Mouse (Mus musculus): ENCODE data around the gene Thpo. TPM values are rescaled to one million over a fixed set of nuclear protein-coding genes. Genes with fewer than 3 reads are reported as not detected.

Thpo gene
- polyA plus RNA-seq, 1 experiment from 2014 or later = 0.18 TPM

- H3K27me3 ChIP-seq = no peaks in the 10 kb centered on the region
- ATAC-seq (no peak), DNase-seq (ENCODE audit: low read depth, low spot score) (no peak)
- in situ Hi-C loops (cut with MboI; ENCODE audit: low pct_unique_long_range_greater_than_20kb) = loop anchor here (25.0 kb wide), 1 partner anchor 1553 kb away; the partner anchor contains the start of gene Tra2b
- CTCF ChIA-PET = interaction anchor here (0.8 to 2.1 kb wide), 6 partner anchors 11 to 56 kb away, joined by 3 to 8 read pairs (median 4); no protein-coding TSS in a partner anchor
- POLR2A ChIA-PET = no interaction called here
- TF ChIP-seq CTCF (IDR thresholded peaks at IDR 0.05) = no peak
Measured at GRCm38 (mm10) chr16:20708939-20709734, 25.2 kb downstream of the Thpo start.

GRCm38 (mm10) chr16:20708220-20708938 is 25.9 kb downstream of the Thpo start:
- DNase-seq (ENCODE audit: low read depth, low spot score) (no peak), ATAC-seq (no peak)
- ChIA-PET POLR2A (no interaction called here), CTCF (interaction anchor here (0.8 to 2.1 kb wide), 3 partner anchors 10 to 56 kb away, joined by 3 to 8 read pairs (median 4); no protein-coding TSS in a partner anchor)
- no peak for TF ChIP-seq CTCF (IDR thresholded peaks at IDR 0.05)
- in situ Hi-C loops (cut with MboI; ENCODE audit: low pct_unique_long_range_greater_than_20kb) = loop anchor here (25.0 kb wide), 1 partner anchor 1554 kb away; the partner anchor contains the start of gene Tra2b
- H3K27me3 ChIP-seq = no peaks in the 10 kb centered on the region

- no peak for TF ChIP-seq CTCF (IDR thresholded peaks at IDR 0.05)
- no peaks in the 10 kb centered on the region for H3K27me3 ChIP-seq
- POLR2A ChIA-PET = interaction anchor here (0.5 kb wide), 1 partner anchor 12 kb away, joined by 3 read pairs; no protein-coding TSS in a partner anchor
- in situ Hi-C loops (cut with MboI; ENCODE audit: low pct_unique_long_range_greater_than_20kb) = loop anchor here (25.0 kb wide), 1 partner anchor 1556 kb away; the partner anchor contains the start of gene Tra2b
- CTCF ChIA-PET = no interaction called here
- ATAC-seq (no peak), DNase-seq (ENCODE audit: low read depth, low spot score) (no peak)
Measured at GRCm38 (mm10) chr16:20706407-20707055, 27.8 kb downstream of the Thpo start.

- CTCF ChIA-PET = no interaction called here
- ATAC-seq (no peak), DNase-seq (ENCODE audit: low read depth, low spot score) (no peak)
- in situ Hi-C loops (cut with MboI; ENCODE audit: low pct_unique_long_range_greater_than_20kb) = loop anchor here (25.0 kb wide), 1 partner anchor 1557 kb away; the partner anchor contains the start of gene Tra2b
- H3K27me3 ChIP-seq = no peaks in the 10 kb centered on the region
- POLR2A ChIA-PET = interaction anchor here (0.5 kb wide), 1 partner anchor 12 kb away, joined by 3 read pairs; no protein-coding TSS in a partner anchor
- no peak for TF ChIP-seq CTCF (IDR thresholded peaks at IDR 0.05)
Measured at GRCm38 (mm10) chr16:20705786-20706185, 28.5 kb downstream of the Thpo start.

GRCm38 (mm10) chr16:20703699-20704400 is 30.5 kb downstream of the Thpo start:
- no peak for DNase-seq (ENCODE audit: low read depth, low spot score)
- in situ Hi-C loops (cut with MboI; ENCODE audit: low pct_unique_long_range_greater_than_20kb) = loop anchor here (25.0 kb wide), 1 partner anchor 1558 kb away; the partner anchor contains the start of gene Tra2b
- ATAC-seq = no peak
- POLR2A ChIA-PET = interaction anchor here (1.8 kb wide), 1 partner anchor 12 kb away, joined by 6 read pairs; no protein-coding TSS in a partner anchor
- CTCF ChIA-PET = interaction anchor here (1.0 to 1.3 kb wide), 2 partner anchors 9 to 14 kb away, joined by 3 read pairs; partner anchors contain the start of genes Clcn2 and Polr2h
- no peaks in the 10 kb centered on the region for H3K27me3 ChIP-seq
- TF ChIP-seq CTCF (IDR thresholded peaks at IDR 0.05) = no peak

GRCm38 (mm10) chr16:20703071-20703470 is 31.2 kb downstream of the Thpo start:
- no peak for ATAC-seq
- POLR2A ChIA-PET = no interaction called here
- TF ChIP-seq CTCF (IDR thresholded peaks at IDR 0.05) = no peak
- in situ Hi-C loops (cut with MboI; ENCODE audit: low pct_unique_long_range_greater_than_20kb) = loop anchor here (25.0 kb wide), 1 partner anchor 1559 kb away; the partner anchor contains the start of gene Tra2b
- CTCF ChIA-PET = interaction anchor here (0.7 to 1.0 kb wide), 2 partner anchors 10 to 12 kb away, joined by 3 read pairs; no protein-coding TSS in a partner anchor
- no peaks in the 10 kb centered on the region for H3K27me3 ChIP-seq
- no peak for DNase-seq (ENCODE audit: low read depth, low spot score)

GRCm38 (mm10) chr16:20702522-20702893 is 31.8 kb downstream of the Thpo start:
- ATAC-seq = peak; percentile 85
- in situ Hi-C loops (cut with MboI; ENCODE audit: low pct_unique_long_range_greater_than_20kb) = loop anchor here (25.0 kb wide), 1 partner anchor 1560 kb away; the partner anchor contains the start of gene Tra2b
- DNase-seq (ENCODE audit: low read depth, low spot score) = no peak
- no peak for TF ChIP-seq CTCF (IDR thresholded peaks at IDR 0.05)
- CTCF ChIA-PET = interaction anchor here (0.7 kb wide), 1 partner anchor 12 kb away, joined by 3 read pairs; no protein-coding TSS in a partner anchor
- H3K27me3 ChIP-seq = no peaks in the 10 kb centered on the region
- POLR2A ChIA-PET = no interaction called here

GRCm38 (mm10) chr16:20701729-20702521 is 32.4 kb downstream of the Thpo start:
- TF ChIP-seq CTCF (IDR thresholded peaks at IDR 0.05) = no peak
- no peak for ATAC-seq
- CTCF ChIA-PET = interaction anchor here (1.0 kb wide), 1 partner anchor 14 kb away, joined by 3 read pairs; no protein-coding TSS in a partner anchor
- POLR2A ChIA-PET = no interaction called here
- no peaks in the 10 kb centered on the region for H3K27me3 ChIP-seq
- DNase-seq (ENCODE audit: low read depth, low spot score) = no peak
- in situ Hi-C loops (cut with MboI; ENCODE audit: low pct_unique_long_range_greater_than_20kb) = loop anchor here (25.0 kb wide), 1 partner anchor 1560 kb away; the partner anchor contains the start of gene Tra2b
